Mouse (Mus musculus) R1 (cell line): ENCODE measurements around the gene Agtpbp1.

ENCODE experiments used
- DNase-seq: peaks from one replicate; pipeline ENCODE4 v3.0.0-alpha.2; 2018; ENCODE audit warnings: low read depth, low spot score

Agtpbp1 gene

DNA sequence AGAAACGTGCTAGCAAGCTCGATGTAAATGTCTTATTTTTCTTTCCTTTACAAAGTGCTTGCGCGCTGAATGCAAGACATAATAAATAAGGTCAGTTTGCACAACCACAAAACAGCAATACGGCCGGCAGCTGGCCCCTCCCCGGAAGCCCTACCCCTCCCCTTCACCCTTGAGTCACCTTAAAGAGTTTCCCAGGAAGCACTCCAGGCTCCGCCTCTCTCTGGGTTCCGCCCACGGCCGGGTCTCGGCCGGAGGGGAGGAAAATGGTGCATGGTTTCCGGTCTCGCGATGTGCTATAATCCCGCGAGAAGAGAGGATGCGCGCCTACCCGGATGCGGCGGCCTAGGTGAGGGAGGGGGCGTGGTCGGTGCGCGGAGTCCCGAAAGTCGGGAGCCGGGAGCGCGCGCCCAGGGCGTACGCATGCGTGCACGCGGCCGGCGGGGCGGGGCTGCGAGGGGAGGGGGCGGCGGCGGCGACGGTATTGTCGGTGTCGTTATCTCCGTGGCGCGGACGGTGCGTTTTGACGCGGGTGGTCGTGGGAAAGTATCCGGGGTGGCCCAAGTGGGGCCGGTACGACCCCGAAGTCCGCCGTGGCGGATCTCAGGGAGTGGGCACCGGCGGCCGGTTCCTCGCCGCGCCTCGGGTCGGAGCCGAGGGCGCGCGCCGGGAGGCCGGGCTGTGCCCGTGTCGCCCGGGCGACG, at the start of gene Agtpbp1, which contains the start of gene Naa35:
Gene Agtpbp1 (minus strand): TSS at position 281 of the 701 bp plus-strand sequence.
Gene Naa35 (plus strand): TSS at position 313 of the 701 bp plus-strand sequence.
- peak; percentile 99 for DNase-seq

DNA sequence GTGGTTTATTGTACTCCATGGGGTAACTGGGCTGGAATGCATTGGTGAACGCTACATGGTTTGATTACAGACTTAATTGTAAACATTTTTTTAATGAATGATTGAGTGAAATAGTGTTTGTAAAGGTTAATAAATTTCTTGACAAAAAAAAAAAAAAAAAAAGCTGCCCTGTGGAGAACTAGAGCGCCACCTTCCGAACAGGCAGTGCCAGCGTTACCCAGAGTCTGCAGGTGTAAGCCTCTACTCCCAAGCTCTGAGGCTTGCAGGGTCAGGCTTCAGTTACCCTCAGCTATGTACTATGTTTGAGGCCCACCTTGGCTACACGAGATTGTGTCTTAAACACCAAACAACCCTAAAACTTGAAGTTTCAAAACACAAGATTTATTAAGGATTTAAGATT, 49.6 kb upstream of the Agtpbp1 start:
- peak; percentile 42 for DNase-seq

DNA sequence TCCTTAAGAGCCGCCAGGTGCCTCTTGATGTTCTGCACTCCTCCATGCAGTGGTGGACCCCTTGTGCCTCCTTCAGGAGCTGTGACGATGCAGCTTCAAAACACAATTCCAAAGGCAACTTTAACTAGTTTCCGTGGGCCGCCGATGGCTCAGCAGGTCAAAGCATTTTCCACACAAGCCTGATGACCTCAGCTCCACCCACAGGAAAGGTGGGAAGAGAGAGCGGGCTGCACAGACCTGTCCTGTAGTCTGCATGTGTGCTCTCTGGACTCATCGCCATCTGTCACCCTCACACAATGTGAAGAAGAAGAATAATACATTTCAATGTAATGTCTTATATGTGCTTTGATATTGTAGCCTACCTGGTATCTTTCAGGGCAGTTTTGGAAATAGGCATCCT, 41.7 kb upstream of the Agtpbp1 start:
- no peak for DNase-seq

DNA sequence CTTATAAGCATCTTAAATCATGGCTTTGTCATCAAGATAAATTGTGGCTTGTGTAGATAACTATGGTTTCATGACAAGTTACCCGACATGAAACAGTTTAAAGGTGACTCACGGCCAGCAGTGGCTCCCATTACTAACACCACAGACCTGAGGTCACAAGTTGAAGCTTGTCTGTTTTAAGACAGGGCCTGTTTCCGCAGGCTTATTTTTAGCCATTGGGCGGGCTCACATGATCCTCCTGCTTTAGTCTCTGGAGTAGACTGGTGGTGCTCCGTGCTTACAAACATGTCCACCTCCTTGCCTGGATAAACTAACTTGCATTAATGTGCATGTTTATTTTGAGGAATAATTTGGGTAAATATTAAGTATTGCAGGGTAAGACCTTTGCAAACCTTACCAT, 39.9 kb upstream of the Agtpbp1 start:
- no peak for DNase-seq

DNA sequence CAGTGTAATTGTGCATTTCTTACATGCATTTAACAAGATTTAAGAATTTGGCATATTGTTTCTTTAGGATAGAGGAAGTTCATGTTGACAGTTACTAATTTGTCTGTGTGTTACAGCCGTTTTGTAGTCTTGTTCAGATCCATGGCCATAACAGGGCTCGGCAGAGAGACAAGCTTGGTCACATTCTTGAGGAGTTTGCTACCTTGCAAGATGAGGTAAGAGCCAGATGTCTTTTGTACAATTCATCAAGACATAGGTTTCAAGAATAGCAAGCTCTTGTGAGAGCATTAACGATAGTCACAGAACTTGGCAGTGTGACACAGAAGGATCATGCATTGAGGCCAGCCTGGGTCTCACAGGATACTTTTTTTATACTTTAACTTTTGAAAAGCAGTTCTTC, 39.4 kb upstream of the Agtpbp1 start:
- DNase-seq = no peak

DNA sequence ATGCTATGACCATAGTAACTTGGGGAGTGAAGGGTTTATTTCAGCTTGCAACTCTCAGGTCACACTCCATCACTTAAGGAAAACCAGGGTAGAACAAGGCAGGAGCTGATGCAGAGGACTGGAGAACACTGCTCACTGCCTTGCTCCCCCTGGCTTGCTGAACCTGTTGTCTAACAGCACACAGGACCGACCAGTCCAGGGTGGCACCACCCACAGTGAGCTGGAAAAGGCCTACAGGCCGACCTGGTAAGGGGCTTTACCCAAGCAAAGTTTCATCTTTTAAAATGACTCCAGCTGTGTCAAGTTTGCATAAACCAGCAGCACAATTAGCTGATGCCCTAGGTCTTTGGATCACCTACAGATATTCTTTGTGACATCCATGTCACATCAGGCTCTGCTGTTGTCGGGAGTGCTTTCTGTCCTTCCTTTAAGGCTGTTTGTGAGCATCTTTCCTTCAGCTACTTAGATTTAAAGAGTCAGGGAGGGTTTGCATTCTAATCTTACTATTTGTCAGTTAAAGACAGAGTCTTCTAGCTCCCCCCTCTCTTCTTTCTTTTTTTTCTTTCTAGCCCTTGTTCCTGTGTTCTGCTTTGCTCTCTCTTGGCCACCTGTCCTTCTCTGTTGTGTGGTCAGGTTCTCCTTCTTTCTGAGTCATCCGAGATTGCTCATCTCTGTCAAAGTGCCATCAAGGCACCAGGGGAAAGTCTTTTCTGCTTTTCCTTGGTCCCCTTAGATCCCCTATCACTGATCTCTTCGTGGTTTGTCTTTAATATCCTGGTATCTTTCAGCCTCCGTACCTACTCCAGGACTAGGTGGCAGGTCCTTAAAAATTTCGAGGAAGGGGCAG, 36.8 kb upstream of the Agtpbp1 start:
- DNase-seq = no peak

DNA sequence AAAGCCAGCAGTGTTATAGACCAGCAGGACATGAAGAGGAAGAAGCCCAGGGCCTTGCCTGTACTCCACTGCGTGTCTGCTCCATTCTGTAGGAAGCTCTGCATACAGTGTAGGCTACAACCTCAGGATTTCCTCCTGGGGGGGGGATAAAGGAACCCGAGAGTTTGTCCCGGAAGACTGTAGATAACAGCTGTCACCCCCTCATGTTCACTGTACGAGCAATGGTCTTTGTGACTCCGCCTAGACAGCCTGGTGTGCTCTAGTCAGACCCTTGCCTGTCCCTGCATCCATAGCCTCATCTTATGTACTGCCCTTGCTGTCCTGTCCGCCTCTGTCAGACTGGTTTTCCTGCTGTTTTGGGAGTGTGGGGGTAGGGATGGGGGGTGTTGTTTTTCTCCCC, 33.4 kb upstream of the Agtpbp1 start:
- no peak for DNase-seq

DNA sequence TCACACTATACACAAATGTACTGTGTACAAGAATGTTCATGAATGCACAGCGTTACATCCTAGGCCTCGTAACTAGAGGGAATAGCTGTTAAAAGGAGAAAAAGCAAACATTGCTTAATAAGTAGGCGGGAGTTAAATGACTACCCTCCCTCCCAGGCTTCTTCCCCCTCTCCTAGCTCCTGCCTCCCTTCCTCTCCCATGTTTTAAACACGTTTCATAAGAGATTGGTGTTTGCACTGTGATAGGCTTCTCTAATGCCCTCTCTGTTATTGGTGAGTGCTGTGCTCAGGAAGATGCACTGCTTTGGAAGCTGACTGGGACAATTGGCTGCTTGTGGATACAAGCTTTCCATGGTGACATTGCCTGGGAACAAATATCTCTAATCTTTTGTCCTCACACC, 30.5 kb upstream of the Agtpbp1 start:
- DNase-seq = no peak

DNA sequence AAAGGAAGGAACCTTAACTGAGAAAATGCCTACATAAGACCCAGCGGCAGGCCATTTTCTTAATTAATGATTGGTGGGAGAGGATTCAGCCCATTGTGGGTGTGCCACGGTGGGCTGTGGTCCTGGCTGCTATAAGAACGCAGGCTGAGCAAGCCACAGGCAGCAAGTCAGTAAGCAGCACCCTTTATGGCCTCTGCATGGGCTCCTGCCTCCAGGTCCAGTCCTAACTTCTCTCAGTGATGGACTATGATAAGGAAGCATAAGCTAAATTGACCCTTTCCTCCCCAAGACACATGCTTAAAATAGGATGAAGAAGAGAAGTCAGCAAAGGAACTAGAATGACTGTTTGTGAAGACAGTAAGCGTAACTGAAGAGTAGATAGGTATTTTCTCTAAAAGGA, 30.1 kb upstream of the Agtpbp1 start:
- no peak for DNase-seq

DNA sequence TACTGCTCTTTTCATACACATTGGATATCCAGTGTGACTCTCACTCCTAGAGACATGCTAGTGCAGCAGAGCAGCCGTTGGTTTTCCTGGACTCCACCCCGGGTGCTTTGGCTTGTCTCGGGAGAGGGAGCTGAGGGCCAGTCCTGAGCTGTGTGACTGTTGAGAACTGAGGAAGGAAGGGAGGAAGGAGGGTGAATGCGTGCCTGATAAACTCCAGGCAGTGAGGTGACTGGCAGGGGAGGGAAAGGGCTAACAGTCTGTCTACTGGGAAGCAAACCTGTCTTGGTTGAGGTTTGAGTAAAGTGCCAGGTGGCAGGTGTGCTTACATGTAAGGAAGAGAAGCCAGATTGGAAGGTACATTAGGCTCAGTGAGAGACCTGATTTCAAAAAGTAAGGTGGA, 28.8 kb upstream of the Agtpbp1 start:
- no peak for DNase-seq

DNA sequence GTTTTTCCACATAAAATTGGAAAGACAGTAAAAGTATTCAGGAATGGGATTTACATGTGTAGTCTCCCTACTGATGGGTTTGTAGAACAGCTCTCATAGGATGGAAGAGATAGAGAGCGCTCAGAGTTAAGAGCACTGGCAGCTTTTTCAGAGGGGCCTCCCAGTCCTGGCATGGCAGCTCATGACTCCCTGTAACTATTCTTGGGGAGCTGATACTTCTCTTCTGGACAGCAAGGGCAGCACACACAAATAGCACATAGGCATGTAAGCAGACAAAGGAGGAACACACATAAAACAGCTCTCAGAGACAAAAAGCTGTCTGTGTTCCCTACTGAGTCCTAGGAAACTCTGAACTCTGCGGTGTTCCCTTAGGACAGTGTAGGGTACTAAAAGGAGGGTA, 25.4 kb upstream of the Agtpbp1 start:
- DNase-seq = no peak

DNA sequence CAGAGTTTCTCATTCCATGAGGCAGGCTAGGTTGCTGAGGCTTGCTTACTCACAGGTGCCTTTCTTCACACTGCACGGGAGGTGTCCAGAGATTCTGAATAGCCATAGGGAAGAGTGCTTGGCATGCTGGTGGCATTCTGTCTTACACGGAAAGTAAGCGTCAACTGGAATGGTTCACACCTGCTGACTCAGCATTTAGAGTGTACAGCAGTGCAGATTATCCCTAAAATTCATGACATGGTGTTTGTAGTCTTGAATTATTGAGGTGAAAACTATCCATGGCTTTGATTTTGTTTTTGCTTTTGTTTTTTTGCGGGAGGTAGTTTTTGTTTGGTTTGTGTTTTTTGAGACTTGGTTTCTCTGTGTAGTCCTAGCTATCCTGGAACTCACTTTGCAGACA, 24.9 kb upstream of the Agtpbp1 start:
- DNase-seq = no peak

DNA sequence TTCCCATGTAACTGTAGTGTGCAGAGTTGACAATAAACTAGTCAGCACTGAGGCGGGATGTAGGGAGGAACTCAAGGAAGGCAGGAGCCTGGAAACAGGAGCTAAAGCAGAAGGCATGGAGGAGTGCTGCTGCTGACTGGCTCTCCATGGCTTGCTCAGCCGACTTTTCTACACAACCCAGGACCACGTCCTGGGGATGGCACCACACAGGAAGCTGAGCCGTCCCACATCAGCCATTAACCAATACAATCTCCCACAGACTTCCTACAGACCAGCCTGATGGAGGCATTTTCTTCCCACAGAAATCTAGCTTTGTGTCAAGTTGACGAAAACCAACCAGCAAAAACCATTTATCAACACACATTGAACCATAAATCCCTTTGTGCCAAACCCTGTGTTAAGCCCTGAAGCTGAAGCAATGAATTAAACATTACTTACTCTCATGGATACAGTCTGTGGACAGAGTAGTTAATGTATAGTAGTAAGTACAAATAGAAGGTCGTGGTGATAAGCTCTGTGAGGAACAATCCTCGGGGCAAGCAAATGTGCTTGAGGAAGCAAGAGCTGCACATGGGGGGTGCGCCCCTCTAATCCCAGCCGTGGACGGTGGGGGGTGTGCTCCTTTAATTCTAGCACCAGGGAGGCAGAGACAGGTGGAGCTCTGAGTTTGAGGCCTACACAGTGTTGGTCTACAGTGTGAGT, 20.3 kb upstream of the Agtpbp1 start:
- DNase-seq = no peak

DNA sequence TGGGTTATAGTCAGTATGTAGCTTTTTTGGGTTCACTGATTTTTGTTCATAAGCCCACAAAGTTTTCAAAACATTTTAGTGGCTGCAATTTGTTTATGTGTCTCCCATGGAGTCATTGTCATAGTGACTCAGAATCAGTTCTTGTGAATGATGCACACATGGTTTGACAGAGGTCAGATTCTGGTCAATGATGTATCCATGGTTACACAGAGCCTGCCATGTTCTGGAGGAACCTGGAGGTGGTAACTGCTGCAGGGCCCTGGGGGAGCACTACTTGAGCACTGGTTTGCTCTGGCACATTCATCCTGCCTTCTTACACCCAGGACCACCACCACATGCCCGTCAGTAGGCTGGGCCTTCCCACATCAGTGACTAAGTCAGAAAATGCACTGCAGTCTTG, 19.5 kb upstream of the Agtpbp1 start:
- no peak for DNase-seq

DNA sequence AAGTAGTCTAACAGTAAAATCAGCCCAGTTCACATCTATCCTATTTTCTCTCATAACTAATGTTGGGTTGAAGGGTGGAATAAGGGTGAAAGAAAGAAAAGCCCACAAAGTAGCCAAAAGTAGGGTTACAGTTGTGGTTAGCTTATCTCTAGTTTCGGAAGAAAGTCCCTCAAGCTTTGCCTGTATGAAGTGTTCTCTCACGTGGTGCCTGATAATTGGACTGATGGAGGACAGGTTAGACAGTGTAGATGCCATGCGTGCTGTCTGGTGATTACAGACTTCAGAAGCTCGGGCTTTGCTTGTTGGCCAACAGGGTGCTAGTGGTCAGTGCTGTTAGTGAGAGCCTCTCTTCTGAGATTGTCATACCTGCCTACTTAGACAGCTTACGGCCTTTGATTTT, 18.1 kb upstream of the Agtpbp1 start:
- DNase-seq = no peak

DNA sequence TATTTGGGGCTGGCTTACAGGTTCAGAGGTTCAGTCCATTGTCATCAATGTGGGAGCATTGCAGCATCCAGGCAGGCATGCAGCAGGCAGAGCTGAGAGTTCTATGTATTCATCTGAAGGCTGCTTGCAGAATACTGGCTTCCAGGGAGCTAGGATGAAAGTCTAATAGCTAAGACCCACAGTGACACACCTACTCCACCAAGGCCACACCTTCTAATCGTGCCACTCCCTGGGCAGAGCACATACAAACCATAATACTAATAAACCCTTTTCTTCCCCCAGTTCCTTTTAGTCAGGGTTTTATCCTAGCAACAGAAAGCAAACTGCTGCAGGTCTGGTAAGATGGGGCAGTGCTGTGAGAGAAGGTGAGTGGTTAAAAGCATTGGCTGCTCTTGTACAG, 7.6 kb upstream of the Agtpbp1 start:
- no peak for DNase-seq

DNA sequence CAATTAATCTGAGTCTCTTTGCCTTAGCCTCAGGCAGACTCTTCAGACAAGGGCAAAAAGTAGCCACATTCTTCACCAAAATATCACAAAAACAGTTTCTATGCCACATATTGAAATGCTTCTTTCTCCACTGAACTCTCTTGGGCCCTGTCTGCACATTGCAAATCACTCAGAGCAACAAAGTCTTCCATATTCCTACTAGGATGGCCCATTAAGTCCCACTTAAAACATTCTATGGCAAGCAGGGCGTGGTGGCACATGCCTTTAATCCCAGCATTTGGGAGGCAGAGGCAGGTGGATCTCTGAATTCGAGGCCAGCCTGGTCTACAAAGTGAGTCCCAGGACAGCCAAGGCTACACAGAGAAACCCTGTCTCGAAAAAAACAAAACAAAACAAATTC, 7.0 kb upstream of the Agtpbp1 start:
- DNase-seq = peak; percentile 57

DNA sequence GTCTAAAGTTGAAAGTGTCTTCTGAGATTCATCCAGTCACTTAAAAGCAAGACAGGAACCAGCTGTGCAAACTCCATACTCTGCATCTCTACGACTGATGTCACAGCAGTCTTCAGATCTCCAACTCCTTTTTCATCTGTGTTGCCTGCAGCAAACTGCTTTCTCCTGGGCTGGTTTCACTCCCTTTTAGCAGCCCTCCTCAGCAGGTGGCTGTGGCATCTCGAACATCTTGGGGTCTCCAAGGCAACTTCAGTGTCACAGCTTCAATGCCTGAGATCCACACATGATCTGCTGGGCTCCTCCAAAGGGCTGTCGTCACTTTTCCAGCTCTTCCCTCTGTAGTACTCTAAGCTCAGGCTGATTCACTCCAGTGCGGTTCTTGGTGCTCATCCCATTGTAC, 5.7 kb upstream of the Agtpbp1 start:
- DNase-seq = no peak

DNA sequence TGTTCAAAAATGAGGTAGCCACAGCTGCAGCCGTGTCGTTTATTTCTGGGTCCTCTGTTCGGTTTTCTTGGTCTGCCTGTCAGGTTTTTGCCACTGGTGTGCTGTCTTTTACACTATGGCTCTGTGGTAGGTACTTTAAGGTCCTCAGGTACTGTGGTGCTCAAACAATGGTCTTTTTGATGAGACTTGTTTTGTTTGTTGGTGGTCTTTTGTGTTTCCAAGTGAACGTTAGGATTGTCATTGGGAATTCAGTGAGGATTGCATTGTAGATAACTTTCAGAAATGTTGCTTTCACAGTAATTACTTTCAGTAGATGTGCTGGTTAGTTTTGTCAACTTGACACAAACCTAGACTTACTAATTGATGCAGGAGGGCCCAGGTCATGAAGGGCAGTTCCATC, 4.6 kb upstream of the Agtpbp1 start:
- peak; percentile 37 for DNase-seq

DNA sequence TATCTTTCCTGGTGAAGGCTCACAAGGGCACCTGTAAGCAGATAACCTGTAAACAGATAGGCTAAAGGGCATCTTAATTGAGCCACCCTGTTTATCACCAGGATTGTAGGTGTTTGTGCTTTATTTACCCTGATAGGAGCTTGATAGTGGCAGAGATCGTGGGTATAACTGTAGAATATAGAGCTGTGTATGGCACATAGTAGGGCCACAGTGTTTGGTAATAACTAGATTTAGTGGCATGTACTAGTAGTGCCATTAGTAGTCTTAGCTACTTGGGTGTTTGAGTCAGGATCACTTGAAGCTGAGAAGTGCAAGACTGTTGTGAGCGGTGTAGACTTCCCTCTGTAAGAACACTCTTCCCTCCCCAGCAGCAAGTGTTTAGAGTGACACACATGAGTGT, 2.2 kb upstream of the Agtpbp1 start:
- no peak for DNase-seq

DNA sequence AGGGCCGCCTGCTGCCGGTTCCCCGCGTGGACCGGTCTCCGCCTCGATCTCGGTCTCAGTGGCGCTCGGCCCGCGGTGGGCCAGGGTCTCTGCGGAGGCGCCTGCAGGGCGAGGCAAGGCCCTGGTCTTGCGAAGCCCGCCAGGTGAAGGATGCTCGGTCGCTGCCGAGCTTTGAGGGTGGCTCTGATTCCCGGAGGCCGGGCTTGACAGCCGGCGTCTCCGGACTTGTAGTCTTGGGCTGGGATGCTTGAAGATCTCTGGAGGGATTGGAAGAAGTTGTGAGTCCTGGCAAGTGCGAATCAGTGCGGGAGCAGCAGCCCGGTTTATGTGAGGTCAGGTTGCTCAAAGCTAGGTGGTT, 600 bp upstream of the Agtpbp1 start:
- peak; percentile 58 for DNase-seq

DNA sequence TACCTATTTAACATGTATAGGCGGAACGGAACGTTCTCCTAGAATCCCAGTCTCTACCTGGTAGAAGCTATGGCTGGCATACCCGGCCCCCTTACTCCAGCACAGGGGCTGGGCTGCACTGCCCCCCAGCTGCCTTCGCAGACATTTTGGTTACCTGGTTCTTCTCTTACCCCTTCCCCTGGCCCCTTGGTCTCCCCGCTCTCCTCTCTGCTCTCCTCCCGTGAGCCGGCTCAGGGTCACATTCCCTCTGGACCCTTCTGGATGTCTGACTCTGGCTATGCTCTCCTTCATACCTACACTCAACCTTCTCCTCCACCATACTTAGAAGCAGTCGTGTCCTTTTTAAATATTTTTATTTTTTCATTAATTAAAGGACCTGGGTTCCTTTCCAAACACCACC, 546 bp downstream of the Agtpbp1 start:
- DNase-seq = peak; percentile 38

DNA sequence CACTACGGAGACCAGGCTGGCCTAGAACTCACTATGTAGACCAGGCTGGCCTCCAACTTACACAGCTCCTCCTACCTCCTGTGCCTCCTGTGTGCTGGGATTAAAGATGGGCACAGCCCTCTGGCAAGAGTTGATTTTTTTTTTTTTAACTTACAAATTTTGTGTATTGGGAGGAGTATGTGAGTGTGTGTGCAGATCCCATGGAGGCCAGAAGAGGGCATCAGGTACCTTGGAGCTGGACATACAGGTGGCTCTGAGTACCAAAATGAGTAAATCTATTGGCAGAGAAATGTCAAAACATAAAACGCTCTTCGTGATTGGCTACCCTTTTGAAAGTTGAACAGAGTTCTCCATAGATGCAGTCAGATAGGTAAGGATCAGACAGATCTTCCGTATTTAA, 4.1 kb downstream of the Agtpbp1 start:
- DNase-seq = peak; percentile 83
